Mouse (Mus musculus) kidney, embryonic 16.5 days (tissue): ENCODE results near the gene Yars2. TPM values are rescaled to one million over a fixed set of nuclear protein-coding genes. Genes with fewer than 3 reads are reported as not detected.

Source experiments
- polyA plus RNA-seq: library from polyadenylated mRNA; unstranded; fragments of >200 nt; fragmentation: Nextera tagmentation; extraction: Ambion mirVana; gene quantifications from 2 replicates; pipeline ENCODE4 v1.2.1, GENCODE M21; 2015

The Yars2 gene
- polyA plus RNA-seq, 1 experiment from 2014 or later, result 34.2 TPM

Other genes starting within 250 kb of the Yars2 start
- gene Pkp2, start 89.6 kb upstream of the Yars2 start, polyA plus RNA-seq, result 12.1 TPM in 2 replicates
- 56.3 and 61.2 TPM in 2 replicates for gene Dnm1l, start 56.0 kb downstream of the Yars2 start, polyA plus RNA-seq